Mouse (Mus musculus): ENCODE results near the gene Scarb2.

- no peak for TF ChIP-seq CTCF (IDR thresholded peaks at IDR 0.05; ENCODE audit: extremely low read depth, insufficient read length, insufficient replicate concordance, low read depth, low read length)
- TF ChIP-seq POLR2A (IDR thresholded peaks at IDR 0.05; ENCODE audit: low read depth, low read length): no peak
These were observed 95.0 kb downstream of the Scarb2 start for GRCm38 (mm10) chr5:92411461-92412140.
